Mouse (Mus musculus) hindbrain, embryonic 11.5 days (tissue): ENCODE results near the gene Tnfrsf13b. TPM values are rescaled to one million over a fixed set of nuclear protein-coding genes. Genes with fewer than 3 reads are reported as not detected.
"Not testable (repeated sequence)": the region's sequence is repeated elsewhere in the genome, so short reads cannot be mapped to it uniquely, and the experiment has no call there.

Experiments used
- ATAC-seq: fragments of 200-750 bp; cut with Nextera tagmentation; 2 replicates; pipeline ENCODE4 v1.8.0; 2017; ENCODE audit warnings: mild to moderate bottlenecking, moderate TSS enrichment, moderate library complexity; ENCODE audit not compliant: low FRiP score
- DNase-seq: peaks from one replicate; pipeline ENCODE4 v3.0.0-alpha.2; 2015; ENCODE audit warnings: low spot score
- H3K27ac ChIP-seq: fragments of 300-500 bp; sonication (generic); 2 replicates; pipeline ENCODE4 v1.5.1; 2014; ENCODE audit warnings: mild to moderate bottlenecking, low read depth, low read length
- H3K27me3 ChIP-seq: fragments of 300-500 bp; sonication (generic); 2 replicates; pipeline ENCODE4 v1.6.1; 2014; ENCODE audit warnings: mild to moderate bottlenecking, low read length, moderate library complexity, mixed read lengths; ENCODE audit not compliant: control insufficient read depth, insufficient read depth
- H3K36me3 ChIP-seq: fragments of 300-500 bp; sonication (generic); 2 replicates; pipeline ENCODE4 v1.6.1; 2014; ENCODE audit warnings: mild to moderate bottlenecking, low read length, moderate library complexity, mixed read lengths; ENCODE audit not compliant: control insufficient read depth, insufficient read depth
- H3K4me1 ChIP-seq: fragments of 300-500 bp; sonication (generic); replicated peaks from 2 replicates; pipeline ENCODE4 v1.6.1; 2014; ENCODE audit warnings: low read length, mixed read lengths; ENCODE audit not compliant: control insufficient read depth, insufficient read depth
- H3K4me2 ChIP-seq: fragments of 300-500 bp; sonication (generic); replicated peaks from 2 replicates; pipeline ENCODE4 v1.6.1; 2014; ENCODE audit warnings: mild to moderate bottlenecking, low read depth, low read length
- H3K4me3 ChIP-seq: fragments of 300-500 bp; sonication (generic); 2 replicates; pipeline ENCODE4 v1.5.1; 2014; ENCODE audit warnings: low read depth, low read length
- H3K9ac ChIP-seq: fragments of 300-500 bp; sonication (generic); 2 replicates; pipeline ENCODE4 v1.6.1; 2014; ENCODE audit warnings: low read depth, low read length
- H3K9me3 ChIP-seq: fragments of 300-500 bp; sonication (generic); 2 replicates; pipeline ENCODE4 v1.6.1; 2016; ENCODE audit warnings: low read length; ENCODE audit not compliant: control insufficient read depth
- WGBS: fragments of 180-500 bp; shearing (Covaris S2); extraction: QIAGEN DNeasy Blood & Tissue Kit; methylation state at CpG from one replicate; pipeline ENCODE4 v1.1.7; 2014; 5-methylcytosine and 5-hydroxymethylcytosine counted together
- polyA plus RNA-seq: library from polyadenylated mRNA; unstranded; fragments of >200 nt; fragmentation: Nextera tagmentation; extraction: Ambion mirVana; gene quantifications from 2 replicates; pipeline ENCODE4 v1.2.1, GENCODE M21; 2014

Gene Tnfrsf13b
- polyA plus RNA-seq, 1 experiment from 2014 or later = 1.2 TPM

DNA sequence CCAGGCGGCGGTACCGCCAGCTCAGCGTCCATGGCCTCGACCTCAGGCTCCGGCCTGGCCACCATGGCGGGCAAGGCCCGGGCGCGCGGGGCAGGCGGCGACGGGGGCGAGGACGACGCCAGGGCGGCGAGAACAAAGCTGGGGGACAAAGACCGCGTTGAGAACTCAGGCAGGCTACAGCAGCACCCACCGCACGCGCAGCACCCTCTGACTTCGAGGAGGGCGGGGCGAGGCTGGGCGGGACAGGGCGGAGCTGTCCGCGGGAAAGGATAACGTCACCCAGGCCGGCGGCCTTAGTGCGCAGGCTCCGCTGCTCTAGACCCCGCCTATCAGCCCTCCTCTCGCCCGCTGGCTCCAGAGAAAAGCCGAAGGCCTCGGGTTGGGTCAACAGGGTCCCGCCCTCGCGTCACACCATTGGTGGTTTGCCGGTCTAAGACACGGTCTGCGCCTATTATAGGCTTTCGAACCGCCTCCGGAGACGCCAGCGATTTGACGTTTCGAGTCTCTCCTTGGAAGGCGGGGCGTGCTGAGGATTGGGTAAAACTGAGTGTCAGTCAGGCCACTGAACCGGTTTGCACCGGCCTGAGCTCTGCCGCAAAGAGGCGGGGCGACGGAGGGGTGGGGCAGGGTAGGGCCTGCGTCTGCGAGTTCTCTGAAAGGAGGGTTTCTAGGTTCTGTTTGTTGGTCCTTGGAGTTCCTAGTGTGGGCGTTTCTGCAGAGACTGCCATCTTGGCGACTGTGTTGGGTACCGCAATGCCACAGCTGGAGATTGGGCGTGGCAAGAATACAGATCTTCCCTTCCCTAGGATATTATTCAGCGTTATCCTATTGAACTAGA is 48.5 kb downstream of the Tnfrsf13b start, which contains the start of gene Usp22:
Gene Usp22 (minus strand): TSS at position 235 of the 838 bp plus-strand sequence.
- ATAC-seq (peak; percentile 98), DNase-seq (peak; percentile 98)
- Histone ChIP-seq H3K27ac (peak within 1 kb of the TSS; percentile 97), H3K9ac (peak within 1 kb of the TSS; percentile 100), H3K36me3 (no peaks in the 10 kb centered on the region), H3K4me1 (peaks cover 3% of the 10 kb centered on the region; the same call in 1 of the 2 replicates), H3K9me3 (no peaks in the 10 kb centered on the region), H3K4me3 (peak within 1 kb of the TSS; percentile 97), H3K27me3 (no peaks in the 10 kb centered on the region), H3K4me2 (peak within 1 kb of the TSS; percentile 50)
- WGBS = under 1% methylated on average over 68 of the region's 69 CpGs

DNA sequence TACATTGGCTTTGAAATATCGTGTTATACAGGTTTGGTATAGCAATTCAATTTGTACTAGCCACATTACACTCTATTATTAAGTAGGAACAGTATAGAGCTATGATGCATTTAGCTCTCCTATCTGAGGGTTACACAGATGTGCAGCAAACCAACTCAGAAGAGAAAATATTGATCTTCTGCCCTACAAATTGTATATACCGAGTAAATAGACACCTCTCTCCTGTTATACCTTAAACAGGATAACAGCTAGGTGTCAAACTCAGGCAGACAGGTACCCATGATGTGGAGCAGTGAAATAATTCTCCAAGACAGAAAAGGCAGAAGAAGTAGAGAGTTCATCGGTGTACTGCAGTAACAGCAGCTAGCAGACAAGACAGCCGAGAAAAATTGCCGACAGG is 49.2 kb downstream of the Tnfrsf13b start:
- peaks cover 3% of the 10 kb centered on the region; the same call in 1 of the 2 replicates for H3K4me1 ChIP-seq
- no peak overlapping the region for H3K4me2 ChIP-seq
- 73% methylated on average over 5 of the region's 5 CpGs for WGBS
- no peak for DNase-seq
- no peaks in the 10 kb centered on the region for H3K36me3 ChIP-seq
- H3K27me3 ChIP-seq = no peaks in the 10 kb centered on the region
- H3K27ac ChIP-seq = peak overlapping the region; percentile 2; the same call in 1 of the 2 replicates
- no peaks in the 10 kb centered on the region for H3K9me3 ChIP-seq
- H3K4me3 ChIP-seq = no peak overlapping the region
- no peak overlapping the region; the same call in 1 of the 2 replicates for H3K9ac ChIP-seq
- ATAC-seq = no peak

DNA sequence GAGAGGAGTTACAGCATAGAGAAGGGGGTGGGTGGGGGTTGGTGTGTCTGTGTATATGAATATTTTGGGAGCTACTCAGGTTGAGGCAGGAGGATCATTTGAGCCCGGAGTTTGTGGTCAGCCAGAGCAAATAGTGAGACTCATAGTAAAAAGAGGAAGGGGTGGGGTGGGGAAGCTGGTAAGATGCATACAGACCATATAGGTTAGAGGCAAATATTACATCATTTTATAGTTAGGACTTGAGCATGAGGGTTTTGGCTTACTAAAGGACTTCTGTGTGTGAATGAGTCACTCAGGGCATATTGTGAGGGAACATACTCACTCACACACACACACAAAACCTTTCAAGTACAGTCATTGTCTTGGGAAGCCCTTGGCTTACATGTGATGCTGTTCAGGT is 49.8 kb downstream of the Tnfrsf13b start:
- Histone ChIP-seq H3K27me3 (no peaks in the 10 kb centered on the region), H3K36me3 (no peaks in the 10 kb centered on the region), H3K27ac (no peak overlapping the region), H3K9me3 (no peaks in the 10 kb centered on the region), H3K4me2 (no peak overlapping the region), H3K4me3 (no peak overlapping the region), H3K4me1 (peaks cover 3% of the 10 kb centered on the region; the same call in 1 of the 2 replicates), H3K9ac (no peak overlapping the region)
- WGBS = 92% methylated on average over 1 of the region's 1 CpGs
- ATAC-seq (no peak), DNase-seq (no peak)

DNA sequence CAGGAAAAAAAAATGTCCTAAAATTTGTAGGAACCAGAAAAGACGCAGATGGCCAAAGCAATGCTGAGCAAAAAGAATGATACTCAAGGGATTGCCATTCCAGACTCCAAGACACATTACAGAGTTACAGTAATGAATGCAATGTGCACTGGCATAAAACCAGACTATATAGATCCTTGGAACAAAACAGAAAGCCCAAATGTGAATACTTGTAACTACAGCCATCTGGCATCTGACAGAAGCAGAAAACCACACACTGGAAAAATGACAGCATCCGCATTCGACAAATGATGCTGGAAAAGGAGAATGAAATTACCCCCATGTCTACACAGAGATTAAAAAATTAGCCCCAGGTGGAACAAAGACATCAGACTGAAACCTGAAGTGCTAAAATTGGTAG is 53.8 kb downstream of the Tnfrsf13b start:
- Histone ChIP-seq H3K27ac (no peak overlapping the region), H3K4me2 (no peak overlapping the region), H3K4me3 (no peak overlapping the region), H3K9ac (no peak overlapping the region), H3K9me3 (no peaks in the 10 kb centered on the region), H3K4me1 (no peaks in the 10 kb centered on the region), H3K36me3 (no peaks in the 10 kb centered on the region), H3K27me3 (no peaks in the 10 kb centered on the region)
- ATAC-seq (no peak), DNase-seq (no peak)
- WGBS = 91% methylated on average over 3 of the region's 3 CpGs

DNA sequence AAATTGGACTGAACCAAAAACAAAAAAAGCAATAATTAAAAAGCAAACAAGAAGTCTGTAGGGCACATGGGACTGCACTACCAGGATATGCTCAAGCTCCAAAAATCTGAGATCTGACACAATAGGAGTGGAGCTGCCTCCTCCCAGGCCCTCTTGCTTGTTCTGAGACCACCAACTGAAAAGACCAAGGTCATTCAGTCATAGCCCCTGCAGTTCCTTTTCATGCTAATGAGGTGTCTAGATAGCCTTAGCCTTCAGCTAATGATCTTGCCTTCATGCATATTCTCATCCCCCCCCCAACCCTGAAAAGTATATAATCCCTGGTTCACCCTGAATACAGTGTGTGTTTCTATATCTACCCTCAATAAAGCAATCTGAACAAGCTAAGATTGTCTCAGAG is 55.1 kb downstream of the Tnfrsf13b start:
- DNase-seq = no peak
- Histone ChIP-seq H3K27ac (no peak overlapping the region), H3K4me1 (no peaks in the 10 kb centered on the region), H3K36me3 (no peaks in the 10 kb centered on the region), H3K27me3 (no peaks in the 10 kb centered on the region), H3K9ac (no peak overlapping the region), H3K9me3 (no peaks in the 10 kb centered on the region), H3K4me3 (no peak overlapping the region), H3K4me2 (no peak overlapping the region)
- ATAC-seq = no peak

DNA sequence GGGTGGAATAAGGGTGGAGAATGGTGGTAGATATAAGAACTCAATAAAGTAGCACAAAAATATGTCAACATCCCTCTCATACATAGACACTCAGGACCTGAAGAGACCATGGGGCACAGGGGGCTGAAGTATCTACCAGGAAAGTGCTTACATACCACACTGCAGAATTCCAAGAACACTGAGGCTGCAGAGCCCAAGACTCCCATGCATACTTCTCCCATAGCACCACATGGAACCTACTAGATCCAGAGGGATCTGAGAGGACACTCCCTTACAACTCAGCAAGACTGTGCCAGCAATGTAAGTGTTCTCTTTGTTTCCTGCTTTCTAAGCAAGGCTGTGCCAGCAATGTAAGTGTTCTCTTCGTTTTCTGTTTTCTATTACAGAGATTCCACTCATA is 57.3 kb downstream of the Tnfrsf13b start:
- 68% methylated on average over 1 of the region's 1 CpGs for WGBS
- Histone ChIP-seq H3K36me3 (no peaks in the 10 kb centered on the region), H3K4me2 (no peak overlapping the region), H3K4me3 (no peak overlapping the region), H3K27me3 (no peaks in the 10 kb centered on the region), H3K9ac (no peak overlapping the region), H3K4me1 (no peaks in the 10 kb centered on the region), H3K27ac (no peak overlapping the region), H3K9me3 (no peaks in the 10 kb centered on the region)
- DNase-seq (no peak), ATAC-seq (no peak)

DNA sequence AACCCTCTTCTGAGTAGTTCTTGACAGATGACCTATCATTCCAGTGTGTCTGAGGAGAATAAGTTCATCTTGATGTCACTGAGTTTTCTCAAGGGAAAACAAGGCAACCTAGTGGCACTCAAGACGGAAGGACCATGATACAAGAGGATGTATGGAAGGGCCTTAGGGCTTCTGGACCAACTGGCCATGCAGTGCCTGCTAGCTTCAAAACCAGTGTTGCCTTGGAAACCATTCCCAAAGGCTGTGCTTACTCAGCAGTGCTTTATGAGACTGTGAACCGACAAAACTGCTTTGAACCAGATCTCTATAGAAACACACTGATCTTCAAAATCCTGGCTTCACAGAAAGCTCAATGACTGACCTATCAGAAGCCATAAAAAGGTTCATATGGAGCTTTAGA is 64.2 kb downstream of the Tnfrsf13b start:
- 77% methylated on average over 2 of the region's 2 CpGs for WGBS
- DNase-seq (no peak), ATAC-seq (no peak)

DNA sequence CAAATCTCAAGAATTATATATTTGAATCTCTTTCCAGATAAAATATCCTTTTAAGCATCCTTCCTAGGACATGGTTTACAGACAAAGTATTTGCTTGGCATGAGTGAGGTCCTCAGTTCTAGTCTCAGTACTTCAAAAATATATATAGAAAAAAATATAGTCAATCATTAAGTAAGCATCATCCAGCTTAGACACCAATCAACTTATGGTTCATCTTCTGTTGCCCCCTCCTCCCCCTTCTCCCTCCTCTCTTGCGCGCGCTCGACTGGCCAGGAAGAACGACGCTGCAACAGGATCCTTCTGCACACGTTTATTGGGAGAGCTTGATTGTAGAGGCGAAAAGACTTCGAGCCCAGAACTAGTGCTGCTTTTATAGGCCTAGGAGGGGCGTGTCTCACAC is 65.6 kb downstream of the Tnfrsf13b start:
- not testable (repeated sequence) for H3K27me3 ChIP-seq, H3K4me2 ChIP-seq, H3K27ac ChIP-seq, ATAC-seq, DNase-seq, H3K4me3 ChIP-seq, H3K9ac ChIP-seq, H3K36me3 ChIP-seq, H3K4me1 ChIP-seq, H3K9me3 ChIP-seq
- 85% methylated on average over 7 of the region's 10 CpGs for WGBS

More for the DNA sequence above, 64.2 kb downstream of the Tnfrsf13b start:
- Histone ChIP-seq H3K27me3 (0 out of 2 replicates have a peak, but pooled peaks cover 2% of the 10 kb centered on the region), H3K4me2 (no peak overlapping the region), H3K4me3 (no peak overlapping the region), H3K36me3 (no peaks in the 10 kb centered on the region), H3K27ac (no peak overlapping the region), H3K9ac (no peak overlapping the region), H3K4me1 (no peaks in the 10 kb centered on the region), H3K9me3 (no peaks in the 10 kb centered on the region)

DNA sequence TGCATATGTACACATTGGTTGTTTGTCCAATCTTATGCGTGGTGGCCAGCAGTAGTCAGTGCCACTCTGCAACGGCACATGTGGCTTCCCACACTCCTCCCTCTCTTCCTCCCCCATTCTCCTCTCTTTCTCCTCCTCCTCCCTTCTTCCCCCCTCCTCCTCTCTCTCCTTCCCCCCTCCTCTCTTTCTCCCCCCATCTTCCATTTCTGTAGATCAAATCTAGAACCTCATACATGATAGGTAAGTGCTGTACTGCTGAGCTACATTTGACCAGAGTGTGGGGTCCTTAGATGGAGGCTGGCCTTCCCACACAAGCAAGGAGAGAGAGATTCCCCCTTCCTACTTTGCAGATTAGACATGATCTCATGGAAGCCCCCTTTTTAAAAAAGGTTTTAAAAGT is 66.2 kb downstream of the Tnfrsf13b start:
- Histone ChIP-seq H3K9me3 (no peaks in the 10 kb centered on the region), H3K4me3 (no peak overlapping the region), H3K4me1 (no peaks in the 10 kb centered on the region), H3K9ac (no peak overlapping the region), H3K27me3 (0 out of 2 replicates have a peak, but pooled peaks cover 2% of the 10 kb centered on the region), H3K4me2 (no peak overlapping the region), H3K27ac (no peak overlapping the region), H3K36me3 (no peaks in the 10 kb centered on the region)
- DNase-seq (no peak), ATAC-seq (no peak)
- 91% methylated on average over 2 of the region's 2 CpGs for WGBS
